Mouse (Mus musculus): ENCODE data around the gene Mmp23. TPM values are rescaled to one million over a fixed set of nuclear protein-coding genes. Genes with fewer than 3 reads are reported as not detected.

Gene Mmp23
- polyA plus RNA-seq, 1 experiment = 11.7 TPM

DNA sequence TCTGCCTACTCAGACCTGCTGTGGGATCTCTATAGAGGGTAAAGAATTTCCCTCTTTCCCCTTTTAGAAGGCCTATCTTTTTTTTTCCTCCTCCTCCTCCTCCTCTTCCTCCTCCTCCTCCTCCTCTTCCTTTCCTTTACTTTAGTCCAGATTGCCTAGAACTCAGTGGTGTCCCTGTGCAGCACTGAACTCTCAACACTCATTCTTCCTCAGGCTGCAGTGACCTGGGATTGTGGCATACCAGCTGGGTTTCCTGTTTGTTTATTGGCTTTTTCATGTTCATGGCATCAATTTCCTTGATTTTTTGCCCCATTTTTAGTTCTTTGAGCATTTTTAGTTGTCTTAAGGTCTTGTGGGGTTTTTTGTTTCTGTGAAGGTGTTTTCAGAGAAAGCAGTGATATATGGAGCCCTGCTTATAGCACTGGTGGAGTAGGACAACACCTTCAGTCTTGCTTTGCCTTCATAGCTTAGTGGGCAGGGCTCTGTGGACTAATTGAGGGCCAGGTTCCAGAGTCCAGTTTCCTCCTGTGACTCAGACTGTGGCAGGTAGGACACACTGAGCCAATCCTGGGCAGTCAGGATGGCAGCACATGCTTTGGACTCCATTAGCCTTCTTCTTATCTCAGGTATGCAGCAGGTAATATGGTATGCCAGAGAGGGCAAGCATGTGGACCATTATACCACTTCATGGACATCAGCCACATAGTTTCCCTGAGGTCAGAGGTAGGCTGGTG, 17.3 kb downstream of the Mmp23 start:
- no peaks in the 10 kb centered on the region for H3K4me1 ChIP-seq (ENCODE audit: control insufficient read depth, insufficient read depth, low read length)
- H3K36me3 ChIP-seq (ENCODE audit: control insufficient read depth, insufficient read depth, low read length, poor library complexity, severe bottlenecking) = peaks cover 59% of the 10 kb centered on the region
- no peaks in the 10 kb centered on the region for H3K9me3 ChIP-seq (replicated peaks; ENCODE audit: control insufficient read depth, insufficient read depth, low read length, poor library complexity, severe bottlenecking)
- H3K9ac ChIP-seq (ENCODE audit: low read depth, poor library complexity, severe bottlenecking) = no peak overlapping the region
- no peak overlapping the region for H3K4me3 ChIP-seq (ENCODE audit: low read depth, low read length)
- no peaks in the 10 kb centered on the region for H3K27me3 ChIP-seq (ENCODE audit: control insufficient read depth, insufficient read depth, low read length, poor library complexity, severe bottlenecking)
- TF ChIP-seq POLR2A (IDR thresholded peaks at IDR 0.05; ENCODE audit: insufficient read depth, low read length) = no peak
- no peak for TF ChIP-seq CTCF (IDR thresholded peaks at IDR 0.05; ENCODE audit: low read depth, low read length)
- no peak for TF ChIP-seq EP300 (IDR thresholded peaks at IDR 0.05; ENCODE audit: insufficient read depth, low read depth, low read length)
- H3K27ac ChIP-seq (ENCODE audit: insufficient read depth, low read length) = no peak overlapping the region

DNA sequence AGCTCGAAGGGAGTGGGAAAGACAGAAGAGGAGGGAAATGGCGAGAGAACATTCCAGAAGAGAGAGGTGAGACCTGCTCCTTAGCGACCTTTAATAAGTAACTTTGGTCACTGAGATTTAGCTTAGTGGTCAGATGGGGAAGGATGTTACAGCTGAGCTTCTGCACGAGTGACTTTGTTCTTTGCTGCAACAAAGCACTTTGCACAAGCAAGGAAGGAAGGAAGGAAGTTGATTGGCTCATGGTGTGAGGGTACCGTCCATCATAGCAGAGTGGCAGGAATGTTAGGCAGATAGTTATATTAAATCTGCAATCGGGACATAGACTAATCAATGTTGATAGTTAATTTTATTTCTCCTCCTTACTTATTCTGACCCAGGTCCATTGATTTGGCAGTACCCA, 22.9 kb downstream of the Mmp23 start:
- H3K9ac ChIP-seq (ENCODE audit: low read depth, poor library complexity, severe bottlenecking) = no peak overlapping the region
- peaks cover 55% of the 10 kb centered on the region for H3K36me3 ChIP-seq (ENCODE audit: control insufficient read depth, insufficient read depth, low read length, poor library complexity, severe bottlenecking)
- H3K27me3 ChIP-seq (ENCODE audit: control insufficient read depth, insufficient read depth, low read length, poor library complexity, severe bottlenecking) = no peaks in the 10 kb centered on the region
- H3K4me3 ChIP-seq (ENCODE audit: low read depth, low read length) = no peak overlapping the region
- TF ChIP-seq CTCF (IDR thresholded peaks at IDR 0.05; ENCODE audit: low read depth, low read length) (no peak), POLR2A (IDR thresholded peaks at IDR 0.05; ENCODE audit: insufficient read depth, low read length) (no peak), EP300 (IDR thresholded peaks at IDR 0.05; ENCODE audit: insufficient read depth, low read depth, low read length) (no peak)
- no peaks in the 10 kb centered on the region for H3K9me3 ChIP-seq (replicated peaks; ENCODE audit: control insufficient read depth, insufficient read depth, low read length, poor library complexity, severe bottlenecking)
- H3K4me1 ChIP-seq (ENCODE audit: control insufficient read depth, insufficient read depth, low read length) = no peaks in the 10 kb centered on the region
- H3K27ac ChIP-seq (ENCODE audit: insufficient read depth, low read length) = no peak overlapping the region

DNA sequence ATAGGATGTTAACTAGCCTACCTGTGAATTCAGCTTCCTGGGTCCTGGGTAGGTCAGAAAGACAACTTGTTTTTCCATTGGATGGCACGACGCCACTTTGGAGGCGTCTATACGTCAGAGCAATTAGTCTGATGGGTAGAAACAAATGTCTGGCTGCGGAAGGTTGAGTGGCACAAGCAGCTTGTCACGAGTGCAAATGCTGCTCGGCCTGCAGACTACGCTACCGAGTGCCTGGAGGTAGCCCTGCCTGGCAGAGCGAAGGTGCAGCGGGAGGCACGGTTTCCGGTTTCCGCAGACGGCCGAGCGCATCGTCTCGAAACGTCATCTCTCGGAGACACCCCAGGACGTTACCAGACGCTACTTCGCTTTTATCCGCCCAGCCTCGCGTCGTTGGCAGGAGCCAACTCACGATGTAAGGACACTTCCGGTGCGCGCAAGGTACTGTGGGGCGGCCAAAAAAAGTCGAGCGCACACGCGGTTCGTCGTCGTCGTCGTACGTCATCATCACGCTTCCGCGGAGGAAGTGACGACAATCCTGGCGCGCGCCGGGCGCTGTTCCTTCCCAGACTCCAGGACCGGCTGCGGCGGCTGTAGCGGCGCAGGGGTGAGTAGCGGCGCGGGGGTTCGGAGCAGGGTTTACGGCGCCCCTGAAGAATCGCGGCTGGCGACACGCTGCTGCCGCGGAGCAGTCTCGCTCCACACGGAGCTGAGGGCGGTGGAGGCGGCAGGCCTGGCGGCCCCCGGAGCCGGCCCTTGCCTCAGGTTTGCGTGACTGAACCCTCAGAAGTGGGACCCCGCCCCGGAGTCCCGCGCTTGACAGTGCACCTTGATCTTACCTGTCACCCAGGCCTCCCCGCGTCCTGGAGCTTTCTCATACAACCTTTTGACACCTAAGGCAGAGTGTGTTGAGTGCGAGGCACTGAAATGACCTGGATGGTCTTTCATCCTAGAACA, 28.6 kb downstream of the Mmp23 start, which contains the start of gene Cdk11b:
Gene Cdk11b, plus strand, starts transcription at position 517 of the 954 bp plus-strand sequence.
- Histone ChIP-seq H3K36me3 (ENCODE audit: control insufficient read depth, insufficient read depth, low read length, poor library complexity, severe bottlenecking) (peaks cover 30% of the 10 kb centered on the region), H3K9me3 (replicated peaks; ENCODE audit: control insufficient read depth, insufficient read depth, low read length, poor library complexity, severe bottlenecking) (no peaks in the 10 kb centered on the region), H3K27me3 (ENCODE audit: control insufficient read depth, insufficient read depth, low read length, poor library complexity, severe bottlenecking) (no peaks in the 10 kb centered on the region), H3K9ac (ENCODE audit: low read depth, poor library complexity, severe bottlenecking) (peak within 1 kb of the TSS; percentile 47), H3K4me3 (ENCODE audit: low read depth, low read length) (peak within 1 kb of the TSS; percentile 93), H3K27ac (ENCODE audit: insufficient read depth, low read length) (peak within 1 kb of the TSS; percentile 25), H3K4me1 (ENCODE audit: control insufficient read depth, insufficient read depth, low read length) (no peaks in the 10 kb centered on the region)
- TF ChIP-seq EP300 (IDR thresholded peaks at IDR 0.05; ENCODE audit: insufficient read depth, low read depth, low read length) = 0 out of 2 replicates have a peak, but pooled peaks have one; percentile 43
- TF ChIP-seq POLR2A (IDR thresholded peaks at IDR 0.05; ENCODE audit: insufficient read depth, low read length) = peak; percentile 93
- TF ChIP-seq CTCF (IDR thresholded peaks at IDR 0.05; ENCODE audit: low read depth, low read length) = no peak

DNA sequence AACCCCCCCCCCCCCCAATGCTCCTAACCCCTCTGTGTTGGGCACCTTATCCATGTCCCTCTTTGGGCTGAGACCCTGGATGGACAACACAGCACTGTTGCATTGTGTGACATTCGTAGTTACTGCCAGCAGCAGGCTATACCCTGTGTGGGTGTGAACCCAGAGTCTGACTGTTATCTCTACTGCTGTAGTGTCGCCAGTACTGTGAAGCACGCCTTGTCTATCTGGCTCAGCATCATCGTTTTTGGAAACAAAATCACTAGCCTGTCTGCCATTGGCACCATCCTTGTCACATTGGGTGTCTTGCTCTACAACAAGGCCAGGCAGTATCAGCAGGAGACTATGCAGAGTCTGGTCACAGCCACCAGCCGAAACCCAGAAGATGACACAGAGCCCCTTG, 34.9 kb downstream of the Mmp23 start:
- TF ChIP-seq EP300 (IDR thresholded peaks at IDR 0.05; ENCODE audit: insufficient read depth, low read depth, low read length) (no peak), CTCF (IDR thresholded peaks at IDR 0.05; ENCODE audit: low read depth, low read length) (no peak), POLR2A (IDR thresholded peaks at IDR 0.05; ENCODE audit: insufficient read depth, low read length) (no peak)
- no peak overlapping the region for H3K27ac ChIP-seq (ENCODE audit: insufficient read depth, low read length)
- peaks cover 40% of the 10 kb centered on the region for H3K36me3 ChIP-seq (ENCODE audit: control insufficient read depth, insufficient read depth, low read length, poor library complexity, severe bottlenecking)
- no peak overlapping the region for H3K9ac ChIP-seq (ENCODE audit: low read depth, poor library complexity, severe bottlenecking)
- no peaks in the 10 kb centered on the region for H3K4me1 ChIP-seq (ENCODE audit: control insufficient read depth, insufficient read depth, low read length)
- H3K4me3 ChIP-seq (ENCODE audit: low read depth, low read length) = no peak overlapping the region
- no peaks in the 10 kb centered on the region for H3K27me3 ChIP-seq (ENCODE audit: control insufficient read depth, insufficient read depth, low read length, poor library complexity, severe bottlenecking)
- no peaks in the 10 kb centered on the region for H3K9me3 ChIP-seq (replicated peaks; ENCODE audit: control insufficient read depth, insufficient read depth, low read length, poor library complexity, severe bottlenecking)

DNA sequence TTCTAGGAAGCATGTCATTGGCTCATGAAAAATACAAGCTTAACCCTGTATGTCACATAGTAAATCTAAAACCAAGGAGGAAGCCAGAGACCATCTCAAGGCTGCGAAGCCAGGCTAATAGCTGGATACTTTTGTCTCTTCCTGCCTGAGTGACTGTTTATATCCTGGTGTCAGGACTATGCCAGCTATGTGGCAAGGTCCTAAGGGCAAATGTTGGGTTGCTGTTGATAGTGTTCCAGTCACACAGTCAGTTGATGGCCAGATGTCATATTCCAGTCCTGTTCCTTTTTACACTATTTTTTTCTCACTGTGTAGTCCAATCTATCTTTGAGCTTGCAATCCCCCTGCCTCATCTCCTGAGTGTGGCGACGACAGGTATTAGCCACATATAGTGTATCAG, 39.9 kb downstream of the Mmp23 start:
- Histone ChIP-seq H3K27ac (ENCODE audit: insufficient read depth, low read length) (no peak overlapping the region), H3K27me3 (ENCODE audit: control insufficient read depth, insufficient read depth, low read length, poor library complexity, severe bottlenecking) (no peaks in the 10 kb centered on the region), H3K9me3 (replicated peaks; ENCODE audit: control insufficient read depth, insufficient read depth, low read length, poor library complexity, severe bottlenecking) (no peaks in the 10 kb centered on the region), H3K4me1 (ENCODE audit: control insufficient read depth, insufficient read depth, low read length) (no peaks in the 10 kb centered on the region), H3K36me3 (ENCODE audit: control insufficient read depth, insufficient read depth, low read length, poor library complexity, severe bottlenecking) (peaks cover 38% of the 10 kb centered on the region), H3K4me3 (ENCODE audit: low read depth, low read length) (no peak overlapping the region), H3K9ac (ENCODE audit: low read depth, poor library complexity, severe bottlenecking) (no peak overlapping the region)
- TF ChIP-seq CTCF (IDR thresholded peaks at IDR 0.05; ENCODE audit: low read depth, low read length) (no peak), POLR2A (IDR thresholded peaks at IDR 0.05; ENCODE audit: insufficient read depth, low read length) (no peak), EP300 (IDR thresholded peaks at IDR 0.05; ENCODE audit: insufficient read depth, low read depth, low read length) (no peak)
